Mouse (Mus musculus): ENCODE measurements around the gene Myh9. TPM values are rescaled to one million over a fixed set of nuclear protein-coding genes. Genes with fewer than 3 reads are reported as not detected.
A peak's percentile ranks its signal among the peaks of the same experiment; 100 is the strongest.
"Not testable (repeated sequence)": the region's sequence is repeated elsewhere in the genome, so short reads cannot be mapped to it uniquely, and the experiment has no call there.

The Myh9 gene
- polyA plus RNA-seq, 1 experiment from 2014 or later: 59.3 TPM

DNA sequence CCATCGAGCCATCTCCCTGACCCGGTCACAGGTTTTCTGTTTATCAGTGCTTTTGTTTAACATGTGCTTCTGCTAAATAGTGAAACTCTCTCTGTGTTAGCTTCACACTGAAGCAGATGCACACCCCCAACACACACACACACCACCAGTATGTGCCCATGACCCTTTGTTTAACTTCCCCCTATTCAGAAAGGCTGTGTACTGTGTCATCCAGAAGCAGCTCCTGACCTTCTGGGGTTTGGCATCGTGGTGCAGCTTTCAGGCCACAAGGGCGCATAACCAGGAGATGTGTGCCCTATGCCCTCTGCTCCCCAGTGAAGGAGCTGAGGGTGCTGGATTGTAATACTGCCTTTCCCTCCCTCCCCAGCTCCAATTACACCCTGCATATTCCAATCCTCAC lies 32.3 kb upstream of the Myh9 start:
- Histone ChIP-seq H3K27me3 (replicated peaks; ENCODE audit: insufficient read depth, low read length) (no peaks in the 10 kb centered on the region), H3K9me3 (ENCODE audit: low read length) (no peaks in the 10 kb centered on the region), H3K9ac (replicated peaks; ENCODE audit: low read depth) (no peak overlapping the region), H3K4me2 (replicated peaks; ENCODE audit: low read depth, low read length) (no peak overlapping the region), H3K4me3 (ENCODE audit: low read depth, low read length) (no peak overlapping the region), H3K4me1 (ENCODE audit: insufficient read depth, low read depth, low read length) (0 out of 2 replicates have a peak, but pooled peaks cover 4% of the 10 kb centered on the region), H3K27ac (ENCODE audit: low read length) (no peak overlapping the region), H3K36me3 (ENCODE audit: insufficient read depth, low read length) (no peaks in the 10 kb centered on the region)
- DNase-seq (ENCODE audit: low spot score) (no peak), ATAC-seq (peak; percentile 30)
- TF ChIP-seq CTCF (IDR thresholded peaks at IDR 0.05) (no peak), EP300 (IDR thresholded peaks at IDR 0.05) (no peak)
- 42% methylated on average over 4 of the region's 4 CpGs for WGBS

- WGBS: 47% methylated on average over 2 of the region's 2 CpGs
- H3K4me2 ChIP-seq (replicated peaks; ENCODE audit: low read depth, low read length): no peak overlapping the region
- no peak overlapping the region for H3K9ac ChIP-seq (replicated peaks; ENCODE audit: low read depth)
- ATAC-seq (peak; percentile 58; the same call in 1 of the 2 replicates), DNase-seq (ENCODE audit: low spot score) (no peak)
- no peaks in the 10 kb centered on the region for H3K27me3 ChIP-seq (replicated peaks; ENCODE audit: insufficient read depth, low read length)
- H3K4me1 ChIP-seq (ENCODE audit: insufficient read depth, low read depth, low read length): 0 out of 2 replicates have a peak, but pooled peaks cover 4% of the 10 kb centered on the region
- no peak for TF ChIP-seq EP300 (IDR thresholded peaks at IDR 0.05)
- H3K36me3 ChIP-seq (ENCODE audit: insufficient read depth, low read length): no peaks in the 10 kb centered on the region
- H3K9me3 ChIP-seq (ENCODE audit: low read length): no peaks in the 10 kb centered on the region
- H3K27ac ChIP-seq (ENCODE audit: low read length): no peak overlapping the region
- no peak overlapping the region for H3K4me3 ChIP-seq (ENCODE audit: low read depth, low read length)
Measured at GRCm38 (mm10) chr15:77873564-77873963, 31.6 kb upstream of the Myh9 start.

GRCm38 (mm10) chr15:77872996-77873395 lies 31.0 kb upstream of the Myh9 start:
- no peak overlapping the region for H3K27ac ChIP-seq (ENCODE audit: low read length)
- no peak overlapping the region for H3K4me3 ChIP-seq (ENCODE audit: low read depth, low read length)
- H3K27me3 ChIP-seq (replicated peaks; ENCODE audit: insufficient read depth, low read length): no peaks in the 10 kb centered on the region
- no peaks in the 10 kb centered on the region for H3K36me3 ChIP-seq (ENCODE audit: insufficient read depth, low read length)
- H3K4me2 ChIP-seq (replicated peaks; ENCODE audit: low read depth, low read length): no peak overlapping the region
- DNase-seq (ENCODE audit: low spot score): no peak
- 79% methylated on average over 3 of the region's 3 CpGs for WGBS
- no peak overlapping the region for H3K9ac ChIP-seq (replicated peaks; ENCODE audit: low read depth)
- no peak for TF ChIP-seq CTCF (IDR thresholded peaks at IDR 0.05)
- no peak for TF ChIP-seq EP300 (IDR thresholded peaks at IDR 0.05)
- no peaks in the 10 kb centered on the region for H3K9me3 ChIP-seq (ENCODE audit: low read length)
- 0 out of 2 replicates have a peak, but pooled peaks cover 4% of the 10 kb centered on the region for H3K4me1 ChIP-seq (ENCODE audit: insufficient read depth, low read depth, low read length)
- no peak for ATAC-seq

GRCm38 (mm10) chr15:77868340-77868739 lies 26.4 kb upstream of the Myh9 start:
- no peak overlapping the region for H3K9ac ChIP-seq (replicated peaks; ENCODE audit: low read depth)
- H3K27me3 ChIP-seq (replicated peaks; ENCODE audit: insufficient read depth, low read length): no peaks in the 10 kb centered on the region
- no peak for TF ChIP-seq EP300 (IDR thresholded peaks at IDR 0.05)
- no peaks in the 10 kb centered on the region for H3K36me3 ChIP-seq (ENCODE audit: insufficient read depth, low read length)
- DNase-seq (ENCODE audit: low spot score) (no peak), ATAC-seq (no peak)
- no peaks in the 10 kb centered on the region; the same call in 1 of the 2 replicates for H3K4me1 ChIP-seq (ENCODE audit: insufficient read depth, low read depth, low read length)
- H3K4me3 ChIP-seq (ENCODE audit: low read depth, low read length): no peak overlapping the region
- no peak overlapping the region for H3K4me2 ChIP-seq (replicated peaks; ENCODE audit: low read depth, low read length)
- H3K9me3 ChIP-seq (ENCODE audit: low read length): no peaks in the 10 kb centered on the region
- WGBS: 89% methylated on average over 5 of the region's 5 CpGs
- no peak overlapping the region for H3K27ac ChIP-seq (ENCODE audit: low read length)

GRCm38 (mm10) chr15:77867231-77867968 lies 25.4 kb upstream of the Myh9 start:
- H3K4me2 ChIP-seq (replicated peaks; ENCODE audit: low read depth, low read length); H3K27ac ChIP-seq (ENCODE audit: low read length); H3K27me3 ChIP-seq (replicated peaks; ENCODE audit: insufficient read depth, low read length); H3K9me3 ChIP-seq (ENCODE audit: low read length); H3K9ac ChIP-seq (replicated peaks; ENCODE audit: low read depth); DNase-seq (ENCODE audit: low spot score); H3K4me3 ChIP-seq (ENCODE audit: low read depth, low read length); H3K36me3 ChIP-seq (ENCODE audit: insufficient read depth, low read length); H3K4me1 ChIP-seq (ENCODE audit: insufficient read depth, low read depth, low read length); ATAC-seq: not testable (repeated sequence)
- 81% methylated on average over 8 of the region's 10 CpGs for WGBS

DNA sequence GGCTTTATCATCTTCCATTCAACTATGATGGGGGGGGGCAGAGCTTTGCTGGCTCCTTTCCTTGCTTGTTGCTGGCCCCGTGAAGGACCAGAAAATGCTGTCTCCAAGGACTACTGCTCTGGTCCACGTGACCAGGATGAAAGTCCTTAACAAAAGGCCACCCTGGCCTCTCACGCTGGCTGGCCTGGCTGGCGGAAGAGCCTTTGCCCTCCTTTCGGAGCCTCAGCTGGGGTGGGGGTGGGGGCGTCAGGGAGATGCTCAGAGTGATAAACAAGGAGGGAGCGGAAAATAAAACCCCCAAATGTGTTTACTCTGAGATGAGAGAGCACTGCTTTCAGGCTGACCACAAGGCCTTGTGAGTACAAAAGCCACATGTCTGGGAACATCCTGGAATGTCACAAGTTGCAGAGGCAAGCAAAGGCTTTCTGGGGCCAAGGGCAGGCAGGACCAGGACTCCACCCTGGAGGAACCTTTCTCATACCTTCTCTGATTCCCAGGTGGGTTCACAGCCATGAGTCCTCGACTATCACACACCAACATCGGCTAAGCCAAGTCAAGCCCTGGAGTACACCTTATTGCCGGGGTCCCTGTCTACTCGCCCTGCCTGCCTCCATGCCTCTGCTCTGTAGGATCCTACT lies 24.7 kb upstream of the Myh9 start:
- Histone ChIP-seq H3K9ac (replicated peaks; ENCODE audit: low read depth) (no peak overlapping the region), H3K27ac (ENCODE audit: low read length) (no peak overlapping the region), H3K4me2 (replicated peaks; ENCODE audit: low read depth, low read length) (no peak overlapping the region), H3K4me1 (ENCODE audit: insufficient read depth, low read depth, low read length) (no peaks in the 10 kb centered on the region; the same call in 1 of the 2 replicates), H3K27me3 (replicated peaks; ENCODE audit: insufficient read depth, low read length) (no peaks in the 10 kb centered on the region), H3K9me3 (ENCODE audit: low read length) (no peaks in the 10 kb centered on the region), H3K36me3 (ENCODE audit: insufficient read depth, low read length) (no peaks in the 10 kb centered on the region), H3K4me3 (ENCODE audit: low read depth, low read length) (no peak overlapping the region)
- no peak for TF ChIP-seq EP300 (IDR thresholded peaks at IDR 0.05)
- TF ChIP-seq CTCF (IDR thresholded peaks at IDR 0.05): no peak
- peak; percentile 57 for ATAC-seq
- no peak for DNase-seq (ENCODE audit: low spot score)
- WGBS: 43% methylated on average over 11 of the region's 11 CpGs

Measured in lung, postnatal 0 days (tissue).